Mouse (Mus musculus) cerebellum, adult 2 months (tissue): Measurements from ENCODE around the gene Tgds. TPM values are rescaled to one million over a fixed set of nuclear protein-coding genes. Genes with fewer than 3 reads are reported as not detected.
"Not testable (repeated sequence)": the region's sequence is repeated elsewhere in the genome, so short reads cannot be mapped to it uniquely, and the experiment has no call there.

Experiments
- DNase-seq, 2 experiments: peaks; one replicate each; pipeline ENCODE4 v3.0.0; 2021
- H3K27ac ChIP-seq: fragments of 200-500 bp; 2 replicates; pipeline ENCODE4 v1.5.1; 2012; ENCODE audit warnings: low read length, control low read depth, inconsistent platforms; ENCODE audit not compliant: insufficient read depth
- H3K27me3 ChIP-seq: fragments of 200-500 bp; 2 replicates; pipeline ENCODE4 v1.6.1; 2012; ENCODE audit warnings: inconsistent platforms, mild to moderate bottlenecking, low read length, moderate library complexity; ENCODE audit not compliant: control insufficient read depth, insufficient read depth
- H3K4me1 ChIP-seq: fragments of 200-500 bp; 2 replicates; pipeline ENCODE4 v1.6.1; 2011; ENCODE audit warnings: low read length; ENCODE audit not compliant: control insufficient read depth, insufficient read depth
- H3K4me3 ChIP-seq: fragments of 200-500 bp; replicated peaks from 2 replicates; pipeline ENCODE3; 2011; ENCODE audit warnings: mild to moderate bottlenecking, low read depth, low read length, control low read depth; ENCODE audit not compliant: insufficient read depth
- CTCF ChIP-seq: fragments of 200-500 bp; IDR thresholded peaks from 2 replicates; pipeline ENCODE4 v1.5.1; 2011; ENCODE audit warnings: low read depth, mild to moderate bottlenecking, control low read depth, low read length, moderate library complexity, borderline replicate concordance; ENCODE audit not compliant: insufficient read depth
- POLR2A ChIP-seq: fragments of 200-500 bp; IDR thresholded peaks from 2 replicates; pipeline ENCODE4 v1.6.1; 2011; ENCODE audit warnings: low read length, control low read depth, borderline replicate concordance; ENCODE audit not compliant: insufficient read depth
- WGBS: fragments of 180-500 bp; shearing (Covaris S2); methylation state at CpG from one replicate; pipeline ENCODE4 v1.1.7; 2018; 5-methylcytosine and 5-hydroxymethylcytosine counted together
- polyA plus RNA-seq: library from polyadenylated mRNA; depleted of rRNA; stranded (reverse); fragments of >200 nt; gene quantifications from 2 replicates; pipeline ENCODE4 v1.2.3, GENCODE M21; 2012

The Tgds gene
- polyA plus RNA-seq, 1 experiment, result 9.0 TPM

GRCm38 (mm10) chr14:118131472-118131871, 1.1 kb downstream of the Tgds start:
- no peak for DNase-seq

DNA sequence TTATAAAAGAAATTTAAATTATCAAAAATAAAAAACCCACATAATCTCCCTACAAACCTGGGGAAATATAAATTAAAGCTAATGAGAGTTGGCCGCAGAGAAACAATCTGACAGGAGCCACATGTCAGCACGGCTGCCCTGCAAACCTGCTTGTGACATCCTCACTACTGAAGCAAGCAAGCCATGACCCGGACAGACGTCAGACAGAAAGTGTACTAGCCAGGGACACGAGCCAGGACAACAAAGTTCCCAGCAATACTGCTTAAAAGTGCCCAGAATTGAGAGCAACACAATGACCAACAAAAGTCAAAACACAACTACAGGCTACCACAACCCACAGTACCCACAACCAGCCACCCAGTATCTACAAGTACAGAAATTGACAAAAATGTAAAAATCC, 6.3 kb downstream of the Tgds start:
- no peak for DNase-seq
- no peak overlapping the region for H3K4me3 ChIP-seq
- no peak overlapping the region for H3K27ac ChIP-seq
- TF ChIP-seq CTCF, result no peak
- no peak for TF ChIP-seq POLR2A
- 80% methylated on average over 5 of the region's 5 CpGs for WGBS
- H3K27me3 ChIP-seq, result no peaks in the 10 kb centered on the region
- peaks cover under 1% of the 10 kb centered on the region; the same call in 1 of the 2 replicates for H3K4me1 ChIP-seq

More at GRCm38 (mm10) chr14:118131472-118131871, 1.1 kb downstream of the Tgds start:
- no peak overlapping the region for H3K27ac ChIP-seq
- H3K27me3 ChIP-seq, result no peaks in the 10 kb centered on the region
- H3K4me1 ChIP-seq, result peaks cover 5% of the 10 kb centered on the region; the same call in 1 of the 2 replicates
- 81% methylated on average over 7 of the region's 7 CpGs for WGBS
- H3K4me3 ChIP-seq, result no peak overlapping the region
- no peak for TF ChIP-seq CTCF
- no peak for TF ChIP-seq POLR2A

DNA sequence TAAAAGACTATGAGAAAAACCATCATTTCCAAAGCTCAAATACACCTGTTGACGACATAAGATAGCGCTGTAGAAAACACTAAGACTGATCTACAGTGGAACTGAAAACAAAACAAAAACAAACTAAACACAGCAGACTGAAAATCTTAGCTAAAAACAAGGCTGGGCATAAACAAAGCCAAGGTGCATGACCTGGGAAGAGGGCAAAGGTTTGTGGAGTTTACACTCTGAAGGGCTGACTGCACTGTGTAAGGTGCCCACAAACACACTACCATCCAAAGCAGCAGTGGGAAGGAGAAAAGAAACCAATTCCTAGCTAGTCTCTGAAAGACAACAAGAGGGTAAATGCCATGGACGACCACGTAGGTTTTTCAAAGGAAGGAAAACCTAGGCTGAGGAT, 7.8 kb downstream of the Tgds start:
- Histone ChIP-seq H3K27me3 (no peaks in the 10 kb centered on the region), H3K27ac (no peak overlapping the region), H3K4me1 (no peaks in the 10 kb centered on the region), H3K4me3 (no peak overlapping the region)
- no peak for TF ChIP-seq POLR2A
- TF ChIP-seq CTCF, result no peak
- WGBS, result 88% methylated on average over 4 of the region's 4 CpGs
- DNase-seq, result no peak

DNA sequence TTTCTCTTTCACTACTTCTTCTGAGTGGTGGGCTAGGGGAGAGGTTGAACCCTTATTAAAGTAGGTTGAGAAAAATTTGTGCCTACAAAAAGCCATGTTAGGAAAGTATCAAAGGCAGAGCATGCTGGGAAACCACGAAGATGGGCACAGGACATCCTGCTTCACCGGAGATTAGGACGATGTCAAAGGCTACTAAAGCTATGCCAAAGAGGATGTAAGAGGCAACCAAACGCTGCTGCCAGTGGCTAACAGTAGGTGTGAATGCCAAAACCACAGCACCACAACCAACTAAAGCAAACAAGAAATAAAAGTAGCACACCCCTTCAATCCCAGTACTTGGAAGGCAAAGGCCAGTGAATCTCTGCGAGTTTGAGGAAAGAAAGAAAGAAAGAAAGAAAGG, 8.4 kb downstream of the Tgds start:
- WGBS, result 85% methylated on average over 5 of the region's 5 CpGs
- H3K27me3 ChIP-seq, result no peaks in the 10 kb centered on the region
- no peak overlapping the region for H3K27ac ChIP-seq
- no peaks in the 10 kb centered on the region for H3K4me1 ChIP-seq
- no peak for DNase-seq
- H3K4me3 ChIP-seq, result no peak overlapping the region
- TF ChIP-seq CTCF (no peak), POLR2A (no peak)

- TF ChIP-seq CTCF, result no peak
- Histone ChIP-seq H3K27me3 (no peaks in the 10 kb centered on the region), H3K4me3 (no peak overlapping the region), H3K27ac (no peak overlapping the region), H3K4me1 (no peaks in the 10 kb centered on the region)
- no peak for DNase-seq
- 93% methylated on average over 6 of the region's 6 CpGs for WGBS
Measured at GRCm38 (mm10) chr14:118113116-118113515, 19.4 kb downstream of the Tgds start.

DNA sequence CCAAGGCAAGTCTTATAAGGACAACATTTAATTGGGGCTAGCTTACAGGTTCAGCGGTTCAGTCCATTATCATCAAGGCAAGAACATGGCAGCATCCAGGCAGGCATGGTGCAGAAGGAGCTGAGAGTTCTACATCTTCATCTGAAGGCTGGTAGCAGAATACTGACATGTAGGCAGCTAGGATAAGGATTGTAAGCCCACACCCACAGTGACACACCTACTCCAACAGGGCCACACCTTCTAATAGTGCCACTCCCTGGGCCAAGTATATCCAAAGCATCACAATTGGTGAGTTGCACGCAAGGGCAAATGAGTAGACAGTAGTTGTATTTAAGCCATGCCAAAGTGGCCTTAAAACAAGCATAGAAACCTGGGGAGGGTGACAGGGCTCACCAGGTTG, 25.1 kb downstream of the Tgds start:
- WGBS, result 97% methylated on average over 2 of the region's 2 CpGs
- not testable (repeated sequence) for H3K4me3 ChIP-seq, DNase-seq, H3K4me1 ChIP-seq, H3K27ac ChIP-seq, H3K27me3 ChIP-seq

GRCm38 (mm10) chr14:118101227-118101990, 31.1 kb downstream of the Tgds start:
- DNase-seq, result no peak
- no peak overlapping the region for H3K27ac ChIP-seq
- H3K4me3 ChIP-seq, result no peak overlapping the region
- H3K4me1 ChIP-seq, result no peaks in the 10 kb centered on the region
- 85% methylated on average over 14 of the region's 14 CpGs for WGBS
- no peaks in the 10 kb centered on the region for H3K27me3 ChIP-seq
- TF ChIP-seq CTCF, result no peak
- TF ChIP-seq POLR2A, result no peak

DNA sequence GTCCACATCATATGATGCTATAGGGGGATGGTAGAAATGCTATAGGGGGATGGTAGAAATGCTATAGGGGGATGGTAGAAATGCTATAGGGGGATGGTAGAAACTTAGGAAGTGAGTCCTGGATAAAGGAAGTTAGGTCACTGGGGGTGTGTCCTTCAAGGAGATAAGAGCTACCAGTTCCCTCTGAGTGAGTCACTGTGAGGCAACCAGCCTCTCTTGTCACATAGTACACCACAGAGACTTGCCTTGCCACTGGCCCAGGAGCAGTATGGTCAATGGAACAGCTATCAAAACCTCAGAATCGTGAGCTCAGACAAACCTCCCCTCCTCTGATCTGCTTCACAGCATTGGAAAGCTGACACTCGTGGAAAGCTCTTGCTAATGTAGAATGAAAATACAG, 34.3 kb downstream of the Tgds start:
- no peaks in the 10 kb centered on the region for H3K4me1 ChIP-seq
- H3K27ac ChIP-seq, result no peak overlapping the region
- H3K4me3 ChIP-seq, result no peak overlapping the region
- TF ChIP-seq POLR2A (no peak), CTCF (no peak)
- no peaks in the 10 kb centered on the region for H3K27me3 ChIP-seq
- WGBS, result 72% methylated on average over 2 of the region's 2 CpGs
- no peak for DNase-seq
